Mouse (Mus musculus) cerebellum, postnatal 4 days (tissue): ENCODE results near the gene Pawr.

Experiments
- DNase-seq, 2 experiments: peaks; one replicate each; pipeline ENCODE4 v3.0.0; 2022; ENCODE audit warnings: low spot score in 2 of 2, mixed read lengths in 1 of 2

Gene Pawr

GRCm38 (mm10) chr10:108355392-108355775 lies 23.5 kb downstream of the Pawr start:
- no peak for DNase-seq

GRCm38 (mm10) chr10:108356601-108357187 lies 24.8 kb downstream of the Pawr start:
- DNase-seq, result no peak

GRCm38 (mm10) chr10:108359974-108360373 lies 28.1 kb downstream of the Pawr start:
- no peak for DNase-seq

- no peak for DNase-seq
Measured at GRCm38 (mm10) chr10:108360801-108361200, 28.9 kb downstream of the Pawr start.

- no peak for DNase-seq
Measured at GRCm38 (mm10) chr10:108361419-108362155, 29.7 kb downstream of the Pawr start.

- DNase-seq, result no peak
Measured at GRCm38 (mm10) chr10:108363932-108364331, 32.0 kb downstream of the Pawr start.

- DNase-seq, result no peak
Measured at GRCm38 (mm10) chr10:108364946-108365719, 33.2 kb downstream of the Pawr start.

GRCm38 (mm10) chr10:108366251-108366650 lies 34.3 kb downstream of the Pawr start:
- DNase-seq, result no peak

- DNase-seq, result no peak
Measured at GRCm38 (mm10) chr10:108368358-108368757, 36.4 kb downstream of the Pawr start.

GRCm38 (mm10) chr10:108372258-108372657 lies 40.3 kb downstream of the Pawr start:
- no peak for DNase-seq

- DNase-seq, result no peak
Measured at GRCm38 (mm10) chr10:108372858-108373257, 40.9 kb downstream of the Pawr start.

- no peak for DNase-seq
Measured at GRCm38 (mm10) chr10:108375796-108376195, 43.9 kb downstream of the Pawr start.

GRCm38 (mm10) chr10:108376366-108376765 lies 44.4 kb downstream of the Pawr start:
- DNase-seq, result no peak

GRCm38 (mm10) chr10:108377369-108377768 lies 45.4 kb downstream of the Pawr start:
- no peak for DNase-seq

GRCm38 (mm10) chr10:108378062-108378461 lies 46.1 kb downstream of the Pawr start:
- no peak for DNase-seq

GRCm38 (mm10) chr10:108378479-108378878 lies 46.6 kb downstream of the Pawr start:
- DNase-seq, result no peak

GRCm38 (mm10) chr10:108380715-108381114 lies 48.8 kb downstream of the Pawr start:
- DNase-seq, result no peak

- DNase-seq, result no peak
Measured at GRCm38 (mm10) chr10:108384153-108384769, 52.3 kb downstream of the Pawr start.

- no peak for DNase-seq
Measured at GRCm38 (mm10) chr10:108385480-108385955, 53.6 kb downstream of the Pawr start.

- DNase-seq, result no peak
Measured at GRCm38 (mm10) chr10:108388410-108388915, 56.5 kb downstream of the Pawr start.

- DNase-seq, result no peak
Measured at GRCm38 (mm10) chr10:108389178-108389926, 57.4 kb downstream of the Pawr start.
